ENCODE assay signal across 7 mouse cellular contexts in the genomic region with DNA sequence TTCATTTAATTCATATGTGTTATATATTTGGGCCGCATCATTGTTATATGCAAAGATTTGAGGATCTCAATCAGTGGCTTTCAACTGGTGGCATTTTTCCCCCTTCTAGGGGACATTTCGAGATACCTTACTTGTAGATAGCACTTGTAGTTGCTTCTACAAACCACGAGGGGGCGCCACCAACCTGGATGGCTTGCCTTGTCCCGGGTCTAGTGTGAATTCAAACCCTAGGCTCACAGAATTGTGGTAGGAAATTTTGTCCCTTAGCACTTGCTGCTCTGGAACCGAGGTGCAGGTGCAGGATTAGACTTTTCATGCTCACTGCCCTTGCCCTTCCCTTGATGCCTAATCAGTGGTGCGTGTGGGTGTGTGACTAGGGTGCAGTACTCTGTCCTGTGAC.
DNase-seq lines count a peak whose midpoint lies in the region.

No protein-coding gene starts in this region.

- DNase-seq in urinary bladder, adult 18-20 months (ENCODE audit: low spot score in 2 of 2) = peak; percentile 53 to 60
- DNase-seq in urinary bladder, postnatal 10 days (ENCODE audit: low spot score) = no peak
- DNase-seq in adrenal gland, postnatal 10 days = peak; percentile 85
- DNase-seq in embryo, embryonic 9.5 days (ENCODE audit: extremely low spot score) = peak; percentile 63
- DNase-seq in layer of hippocampus, adult 18-20 months (ENCODE audit: low spot score in 2 of 2) = peak; percentile 60 to 79
- DNase-seq in lung, postnatal 36 days = peak; percentile 60
- peak; percentile 61 to 85 for DNase-seq in spleen, postnatal 10 days (ENCODE audit: low spot score in 2 of 2)
